Mouse (Mus musculus) forebrain, embryonic 10.5 days (tissue): Measurements from ENCODE around the gene Ube2k. TPM values are rescaled to one million over a fixed set of nuclear protein-coding genes. Genes with fewer than 3 reads are reported as not detected.

ENCODE experiments used
- DNase-seq: peaks from one replicate; pipeline ENCODE4 v3.0.0-alpha.2; 2017; ENCODE audit warnings: low spot score; ENCODE audit errors: extremely low spot score
- H3K27ac ChIP-seq: fragments of 300-500 bp; sonication (generic); 2 replicates; pipeline ENCODE4 v1.5.1; 2016; ENCODE audit warnings: mild to moderate bottlenecking
- H3K27me3 ChIP-seq: fragments of 300-500 bp; sonication (generic); 2 replicates; pipeline ENCODE4 v1.6.1; 2016; ENCODE audit warnings: mild to moderate bottlenecking; ENCODE audit not compliant: poor library complexity, severe bottlenecking
- H3K36me3 ChIP-seq: fragments of 300-500 bp; sonication (generic); replicated peaks from 2 replicates; pipeline ENCODE4 v1.6.1; 2016; ENCODE audit warnings: mild to moderate bottlenecking, moderate library complexity
- H3K4me1 ChIP-seq: fragments of 300-500 bp; sonication (generic); 2 replicates; pipeline ENCODE4 v1.6.1; 2016
- H3K4me3 ChIP-seq: fragments of 300-500 bp; sonication (generic); 2 replicates; pipeline ENCODE4 v1.5.1; 2016; ENCODE audit warnings: mild to moderate bottlenecking, moderate library complexity
- H3K9me3 ChIP-seq: fragments of 300-500 bp; sonication (generic); 2 replicates; pipeline ENCODE4 v1.6.1; 2016; ENCODE audit warnings: mild to moderate bottlenecking, moderate library complexity
- WGBS: fragments of 180-500 bp; shearing (Covaris S2); methylation state at CpG from one replicate; pipeline ENCODE4 v1.1.7; 2016; 5-methylcytosine and 5-hydroxymethylcytosine counted together
- polyA plus RNA-seq: library from polyadenylated mRNA; unstranded; fragments of >200 nt; fragmentation: Nextera tagmentation; extraction: Ambion mirVana; gene quantifications from 2 replicates; pipeline ENCODE4 v1.2.1, GENCODE M21; 2016

The Ube2k gene
- polyA plus RNA-seq, 1 experiment from 2014 or later: 200 TPM

- no peak overlapping the region for H3K4me3 ChIP-seq
- H3K27me3 ChIP-seq: no peaks in the 10 kb centered on the region
- 90% methylated on average over 2 of the region's 2 CpGs for WGBS
- peaks cover 5% of the 10 kb centered on the region for H3K4me1 ChIP-seq
- DNase-seq: no peak
- no peak overlapping the region for H3K27ac ChIP-seq
- H3K9me3 ChIP-seq: no peaks in the 10 kb centered on the region
- H3K36me3 ChIP-seq: peaks cover 61% of the 10 kb centered on the region
Measured at GRCm38 (mm10) chr5:65544616-65545015, 7.6 kb downstream of the Ube2k start.

GRCm38 (mm10) chr5:65549677-65550076, 12.6 kb downstream of the Ube2k start:
- Histone ChIP-seq H3K9me3 (no peaks in the 10 kb centered on the region; the same call in 1 of the 2 replicates), H3K27me3 (no peaks in the 10 kb centered on the region), H3K4me1 (no peaks in the 10 kb centered on the region), H3K4me3 (no peak overlapping the region), H3K36me3 (peaks cover 83% of the 10 kb centered on the region), H3K27ac (no peak overlapping the region)
- DNase-seq: peak; percentile 6
- 91% methylated on average over 1 of the region's 1 CpGs for WGBS

GRCm38 (mm10) chr5:65557109-65557508, 20.1 kb downstream of the Ube2k start:
- Histone ChIP-seq H3K27me3 (no peaks in the 10 kb centered on the region), H3K27ac (no peak overlapping the region), H3K9me3 (no peaks in the 10 kb centered on the region; the same call in 1 of the 2 replicates), H3K4me3 (no peak overlapping the region), H3K4me1 (peaks cover 14% of the 10 kb centered on the region), H3K36me3 (peaks cover 53% of the 10 kb centered on the region)
- DNase-seq: no peak

- H3K27ac ChIP-seq: no peak overlapping the region; the same call in 1 of the 2 replicates
- no peak overlapping the region for H3K4me3 ChIP-seq
- H3K36me3 ChIP-seq: peaks cover 19% of the 10 kb centered on the region
- 34% methylated on average over 20 of the region's 20 CpGs for WGBS
- no peak for DNase-seq
- no peaks in the 10 kb centered on the region for H3K9me3 ChIP-seq
- peaks cover 14% of the 10 kb centered on the region for H3K4me1 ChIP-seq
- no peaks in the 10 kb centered on the region for H3K27me3 ChIP-seq
Measured at GRCm38 (mm10) chr5:65561125-65561893, 24.3 kb downstream of the Ube2k start.

GRCm38 (mm10) chr5:65565486-65565885, 28.5 kb downstream of the Ube2k start:
- Histone ChIP-seq H3K27ac (no peak overlapping the region), H3K4me1 (peaks cover 13% of the 10 kb centered on the region), H3K9me3 (no peaks in the 10 kb centered on the region), H3K4me3 (no peak overlapping the region), H3K27me3 (no peaks in the 10 kb centered on the region), H3K36me3 (peaks cover 44% of the 10 kb centered on the region)
- WGBS: 88% methylated on average over 2 of the region's 2 CpGs
- DNase-seq: no peak

GRCm38 (mm10) chr5:65574876-65575275, 37.8 kb downstream of the Ube2k start:
- H3K36me3 ChIP-seq: peaks cover 52% of the 10 kb centered on the region
- no peaks in the 10 kb centered on the region for H3K9me3 ChIP-seq
- H3K27me3 ChIP-seq: no peaks in the 10 kb centered on the region
- DNase-seq: no peak
- WGBS: 87% methylated on average over 2 of the region's 2 CpGs
- no peaks in the 10 kb centered on the region for H3K4me1 ChIP-seq
- H3K27ac ChIP-seq: no peak overlapping the region
- no peak overlapping the region for H3K4me3 ChIP-seq

- H3K36me3 ChIP-seq: peaks cover 52% of the 10 kb centered on the region
- H3K4me1 ChIP-seq: no peaks in the 10 kb centered on the region
- no peaks in the 10 kb centered on the region for H3K9me3 ChIP-seq
- WGBS: 89% methylated on average over 2 of the region's 2 CpGs
- H3K27me3 ChIP-seq: no peaks in the 10 kb centered on the region
- H3K4me3 ChIP-seq: no peak overlapping the region
- no peak overlapping the region for H3K27ac ChIP-seq
- no peak for DNase-seq
Measured at GRCm38 (mm10) chr5:65575896-65576295, 38.9 kb downstream of the Ube2k start.

GRCm38 (mm10) chr5:65578545-65578944, 41.5 kb downstream of the Ube2k start:
- 92% methylated on average over 3 of the region's 3 CpGs for WGBS
- no peak for DNase-seq
- no peaks in the 10 kb centered on the region for H3K9me3 ChIP-seq
- H3K27ac ChIP-seq: no peak overlapping the region
- no peaks in the 10 kb centered on the region for H3K27me3 ChIP-seq
- H3K4me3 ChIP-seq: no peak overlapping the region
- H3K36me3 ChIP-seq: peaks cover 51% of the 10 kb centered on the region
- no peaks in the 10 kb centered on the region for H3K4me1 ChIP-seq

GRCm38 (mm10) chr5:65586291-65586690, 49.3 kb downstream of the Ube2k start:
- no peak overlapping the region for H3K4me3 ChIP-seq
- WGBS: 93% methylated on average over 5 of the region's 5 CpGs
- H3K36me3 ChIP-seq: peaks cover 80% of the 10 kb centered on the region
- H3K4me1 ChIP-seq: no peaks in the 10 kb centered on the region
- DNase-seq: peak; percentile 10
- H3K9me3 ChIP-seq: no peaks in the 10 kb centered on the region
- no peak overlapping the region for H3K27ac ChIP-seq
- H3K27me3 ChIP-seq: no peaks in the 10 kb centered on the region

GRCm38 (mm10) chr5:65590199-65590598, 53.2 kb downstream of the Ube2k start:
- Histone ChIP-seq H3K4me1 (no peaks in the 10 kb centered on the region), H3K4me3 (no peak overlapping the region), H3K27ac (no peak overlapping the region), H3K9me3 (no peaks in the 10 kb centered on the region), H3K36me3 (peaks cover 85% of the 10 kb centered on the region), H3K27me3 (no peaks in the 10 kb centered on the region)
- no peak for DNase-seq
- 93% methylated on average over 1 of the region's 1 CpGs for WGBS

GRCm38 (mm10) chr5:65592421-65592820, 55.4 kb downstream of the Ube2k start:
- H3K27ac ChIP-seq: no peak overlapping the region
- H3K36me3 ChIP-seq: peaks cover 86% of the 10 kb centered on the region
- WGBS: 90% methylated on average over 2 of the region's 2 CpGs
- no peak for DNase-seq
- no peaks in the 10 kb centered on the region for H3K4me1 ChIP-seq
- H3K9me3 ChIP-seq: no peaks in the 10 kb centered on the region
- no peak overlapping the region for H3K4me3 ChIP-seq
- H3K27me3 ChIP-seq: no peaks in the 10 kb centered on the region

- 92% methylated on average over 7 of the region's 7 CpGs for WGBS
- H3K36me3 ChIP-seq: peaks cover 72% of the 10 kb centered on the region
Measured at GRCm38 (mm10) chr5:65599681-65600080, 62.6 kb downstream of the Ube2k start.

GRCm38 (mm10) chr5:65606820-65607219, 69.8 kb downstream of the Ube2k start:
- H3K36me3 ChIP-seq: peaks cover 55% of the 10 kb centered on the region
- H3K4me1 ChIP-seq: no peaks in the 10 kb centered on the region
- H3K27me3 ChIP-seq: no peaks in the 10 kb centered on the region
- no peak overlapping the region for H3K27ac ChIP-seq
- DNase-seq: no peak
- no peak overlapping the region for H3K4me3 ChIP-seq
- no peaks in the 10 kb centered on the region for H3K9me3 ChIP-seq
- 94% methylated on average over 1 of the region's 1 CpGs for WGBS

More at GRCm38 (mm10) chr5:65599681-65600080, 62.6 kb downstream of the Ube2k start:
- Histone ChIP-seq H3K27ac (no peak overlapping the region), H3K4me1 (no peaks in the 10 kb centered on the region), H3K27me3 (no peaks in the 10 kb centered on the region), H3K9me3 (no peaks in the 10 kb centered on the region), H3K4me3 (no peak overlapping the region)
- DNase-seq: no peak
